In the genomic region with DNA sequence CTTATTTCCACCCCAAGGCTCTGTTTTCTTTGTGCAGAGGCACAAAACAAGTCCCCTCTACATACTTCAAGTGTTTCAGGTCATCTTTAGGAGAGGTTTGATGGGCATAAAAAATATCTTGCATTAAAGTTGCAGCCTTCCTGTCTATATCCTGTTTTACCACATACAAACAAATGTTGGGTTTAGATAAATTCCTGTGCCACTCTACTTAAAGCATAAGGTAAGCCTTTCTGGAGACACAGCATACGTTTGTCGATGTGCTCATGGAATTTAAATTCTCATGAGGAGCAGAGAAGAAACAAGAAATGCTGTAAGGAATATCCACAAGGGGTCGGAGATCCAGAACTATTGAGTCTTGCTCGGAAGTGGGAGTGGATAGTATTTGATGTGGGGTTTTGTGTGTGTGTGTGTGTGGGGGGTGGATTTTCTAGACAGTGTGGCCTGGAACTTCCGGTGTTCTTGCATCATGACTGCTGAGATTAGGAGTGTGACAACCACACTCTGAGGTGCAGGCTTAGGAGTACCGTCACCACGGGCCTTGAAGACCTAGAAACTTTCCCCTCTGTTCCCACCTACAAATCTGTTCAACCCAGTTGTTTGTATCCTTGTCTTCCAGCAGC, we compare ENCODE assay signal across 8 mouse cellular contexts. TPM values are rescaled to one million over a fixed set of nuclear protein-coding genes. Genes with fewer than 3 reads are reported as not detected.
DNase-seq lines count a peak whose midpoint lies in the region; ATAC-seq and TF ChIP-seq lines count a peak whose summit lies in the region.

No protein-coding gene starts in this region.

- no peaks in the 10 kb centered on the region for H3K27me3 ChIP-seq in lung, embryonic 16.5 days (ENCODE audit: control insufficient read depth, insufficient read depth, low read depth, low read length)
- no peaks in the 10 kb centered on the region for H3K27me3 ChIP-seq in forebrain, embryonic 13.5 days
- no peaks in the 10 kb centered on the region for H3K27me3 ChIP-seq in liver, embryonic 14.5 days (ENCODE audit: control insufficient read depth, insufficient read depth, low read length)
- H3K27me3 ChIP-seq in stomach, embryonic 15.5 days (replicated peaks), result no peaks in the 10 kb centered on the region

- H3K4me1 ChIP-seq in lung, embryonic 16.5 days (replicated peaks; ENCODE audit: control insufficient read depth, insufficient read depth, low read length), result peaks cover 12% of the 10 kb centered on the region
- peaks cover 24% of the 10 kb centered on the region for H3K4me1 ChIP-seq in forebrain, embryonic 13.5 days
- peaks cover 10 to 18% of the 10 kb centered on the region in 2 experiments for H3K4me1 ChIP-seq in liver, embryonic 14.5 days (replicated peaks; ENCODE audit: control insufficient read depth in 2 of 2, insufficient read depth in 2 of 2, low read length in 1 of 2)
- H3K4me1 ChIP-seq in stomach, embryonic 15.5 days, result peaks cover 10% of the 10 kb centered on the region; the same call in 1 of the 2 replicates

- H3K27ac ChIP-seq in lung, embryonic 16.5 days (ENCODE audit: low read length), result no peak overlapping the region
- no peak overlapping the region for H3K27ac ChIP-seq in forebrain, embryonic 13.5 days
- peak overlapping the region; percentile 54 for H3K27ac ChIP-seq in liver, embryonic 14.5 days
- no peak overlapping the region for H3K27ac ChIP-seq in stomach, embryonic 15.5 days

- peaks cover 2% of the 10 kb centered on the region for H3K36me3 ChIP-seq in lung, embryonic 16.5 days (ENCODE audit: control insufficient read depth, insufficient read depth, low read length)
- peaks cover 26% of the 10 kb centered on the region for H3K36me3 ChIP-seq in forebrain, embryonic 13.5 days (ENCODE audit: poor library complexity, severe bottlenecking)
- no peaks in the 10 kb centered on the region for H3K36me3 ChIP-seq in liver, embryonic 14.5 days (replicated peaks; ENCODE audit: control insufficient read depth, insufficient read depth, low read depth)
- H3K36me3 ChIP-seq in stomach, embryonic 15.5 days, result no peaks in the 10 kb centered on the region

- no peak for DNase-seq in lung, adult 18-20 months
- no peak for DNase-seq in liver, embryonic 14.5 days (ENCODE audit: low read depth in 3 of 3, low spot score in 3 of 3)
- DNase-seq in adrenal gland, adult 2 months, result no peak
- DNase-seq in yolk sac, embryonic 10.5 days (ENCODE audit: low spot score), result no peak

- peak overlapping the region; percentile 65 for H3K4me2 ChIP-seq in lung, embryonic 16.5 days (ENCODE audit: low read depth, low read length)
- peak overlapping the region; percentile 60 for H3K4me2 ChIP-seq in forebrain, embryonic 13.5 days
- H3K4me2 ChIP-seq in liver, embryonic 14.5 days (ENCODE audit: low read depth), result peak overlapping the region; percentile 80
- peak overlapping the region; percentile 64 for H3K4me2 ChIP-seq in stomach, embryonic 15.5 days

- no peaks in the 10 kb centered on the region for H3K9me3 ChIP-seq in lung, embryonic 16.5 days (ENCODE audit: control insufficient read depth, low read length)
- H3K9me3 ChIP-seq in forebrain, embryonic 13.5 days (replicated peaks), result no peaks in the 10 kb centered on the region
- no peaks in the 10 kb centered on the region for H3K9me3 ChIP-seq in liver, embryonic 14.5 days (ENCODE audit: control insufficient read depth, low read length)
- H3K9me3 ChIP-seq in stomach, embryonic 15.5 days, result no peaks in the 10 kb centered on the region

- TF ChIP-seq CTCF in liver, embryonic 14.5 days (IDR thresholded peaks at IDR 0.05; ENCODE audit: low read depth), result no peak

- WGBS in lung, embryonic 16.5 days, result 70% methylated on average over 7 of the region's 7 CpGs
- WGBS in forebrain, embryonic 13.5 days, result 91% methylated on average over 7 of the region's 7 CpGs
- 24% methylated on average over 7 of the region's 7 CpGs for WGBS in liver, embryonic 14.5 days (ENCODE audit: insufficient replicate concordance)
- 77% methylated on average over 7 of the region's 7 CpGs for WGBS in stomach, embryonic 15.5 days

- no peak for ATAC-seq in lung, embryonic 16.5 days (ENCODE audit: low read depth)
- no peak for ATAC-seq in forebrain, embryonic 13.5 days
- ATAC-seq in liver, embryonic 14.5 days (ENCODE audit: insufficient read depth), result no peak
- no peak for ATAC-seq in stomach, embryonic 15.5 days (ENCODE audit: insufficient read depth, low FRiP score, low read depth)
- ATAC-seq in frontal cortex, adult (ENCODE audit: low TSS enrichment), result no peak

- H3K9ac ChIP-seq in lung, embryonic 16.5 days (ENCODE audit: low read length), result no peak overlapping the region
- no peak overlapping the region for H3K9ac ChIP-seq in forebrain, embryonic 13.5 days
- peak overlapping the region; percentile 63; the same call in 1 of the 2 replicates for H3K9ac ChIP-seq in liver, embryonic 14.5 days (replicated peaks)
- H3K9ac ChIP-seq in stomach, embryonic 15.5 days, result no peak overlapping the region

- H3K4me3 ChIP-seq in lung, embryonic 16.5 days (ENCODE audit: low read length), result peak overlapping the region; percentile 46
- H3K4me3 ChIP-seq in forebrain, embryonic 13.5 days, result peak overlapping the region; percentile 34
- H3K4me3 ChIP-seq in liver, embryonic 14.5 days (ENCODE audit: insufficient read depth in 1 of 2, low read depth in 2 of 2, low read length in 2 of 2), result peak overlapping the region in 1 of 2 experiments; percentile 59; a peak in 2 of 4 replicates
- H3K4me3 ChIP-seq in stomach, embryonic 15.5 days (replicated peaks), result peak overlapping the region; percentile 37

- TF ChIP-seq EP300 in liver, embryonic 14.5 days (IDR thresholded peaks at IDR 0.05; ENCODE audit: low read depth), result no peak

RNA-seq across cellular contexts. Expression of a gene that starts 1.7 kb away (rescaled TPM):
- polyA plus RNA-seq in lung, embryonic 16.5 days (2015; fragmentation: Nextera tagmentation; extraction: Ambion mirVana), result 16.2 and 16.9 TPM in 2 replicates
- polyA plus RNA-seq in forebrain, embryonic 13.5 days (2015; fragmentation: Nextera tagmentation; extraction: Ambion mirVana), result 29.6 and 30.8 TPM in 2 replicates
- 2.9 and 3.9 TPM in 2 replicates for polyA plus RNA-seq in liver, embryonic 14.5 days (2012; rRNA removed)
- 4.8 and 5.2 TPM in 2 replicates for polyA plus RNA-seq in liver, embryonic 14.5 days (2014; fragmentation: Nextera tagmentation; extraction: Ambion mirVana)
- polyA plus RNA-seq in stomach, embryonic 15.5 days (2015; fragmentation: Nextera tagmentation; extraction: Ambion mirVana), result 11.6 and 11.7 TPM in 2 replicates
- total RNA-seq in adrenal gland, adult 2 months (2021), result 1 to 10 TPM; 7.1 to 9.0 TPM
- polyA plus RNA-seq in adrenal gland, adult 2 months (2012; rRNA removed), result 3.7 and 4.7 TPM in 2 replicates

RNA-seq across cellular contexts. Expression of a gene that starts 1.7 kb away (rescaled TPM):
- 69.9 and 79.0 TPM in 2 replicates for polyA plus RNA-seq in lung, embryonic 16.5 days (2015; fragmentation: Nextera tagmentation; extraction: Ambion mirVana)
- polyA plus RNA-seq in forebrain, embryonic 13.5 days (2015; fragmentation: Nextera tagmentation; extraction: Ambion mirVana), result 99.5 and 106 TPM in 2 replicates
- 22.4 and 33.1 TPM in 2 replicates for polyA plus RNA-seq in liver, embryonic 14.5 days (2012; rRNA removed)
- polyA plus RNA-seq in liver, embryonic 14.5 days (2014; fragmentation: Nextera tagmentation; extraction: Ambion mirVana), result 23.1 and 24.8 TPM in 2 replicates
- polyA plus RNA-seq in stomach, embryonic 15.5 days (2015; fragmentation: Nextera tagmentation; extraction: Ambion mirVana), result 59.1 and 62.7 TPM in 2 replicates
- 10 to 100 TPM; 33.4 to 37.0 TPM for total RNA-seq in adrenal gland, adult 2 months (2021)
- polyA plus RNA-seq in adrenal gland, adult 2 months (2012; rRNA removed), result 17.6 and 18.6 TPM in 2 replicates

RNA-seq across cellular contexts. Expression of a gene that starts 6.6 kb away (rescaled TPM):
- 4.0 and 5.4 TPM in 2 replicates for polyA plus RNA-seq in lung, embryonic 16.5 days (2015; fragmentation: Nextera tagmentation; extraction: Ambion mirVana)
- 1.1 and 1.2 TPM in 2 replicates for polyA plus RNA-seq in forebrain, embryonic 13.5 days (2015; fragmentation: Nextera tagmentation; extraction: Ambion mirVana)
- polyA plus RNA-seq in liver, embryonic 14.5 days (2012; rRNA removed), result 4.8 and 4.9 TPM in 2 replicates
- polyA plus RNA-seq in liver, embryonic 14.5 days (2014; fragmentation: Nextera tagmentation; extraction: Ambion mirVana), result 5.7 and 6.1 TPM in 2 replicates
- 5.1 and 6.7 TPM in 2 replicates for polyA plus RNA-seq in stomach, embryonic 15.5 days (2015; fragmentation: Nextera tagmentation; extraction: Ambion mirVana)
- total RNA-seq in adrenal gland, adult 2 months (2021), result 1 to 10 TPM; 2.0 to 2.2 TPM
- 3.7 and 4.9 TPM in 2 replicates for polyA plus RNA-seq in adrenal gland, adult 2 months (2012; rRNA removed)

RNA-seq across cellular contexts. Expression of a gene that starts 11.3 kb away (rescaled TPM):
- 2.7 and 4.4 TPM in 2 replicates for polyA plus RNA-seq in lung, embryonic 16.5 days (2015; fragmentation: Nextera tagmentation; extraction: Ambion mirVana)
- polyA plus RNA-seq in forebrain, embryonic 13.5 days (2015; fragmentation: Nextera tagmentation; extraction: Ambion mirVana), result 0.72 and 0.81 TPM in 2 replicates
- 0.11 and 0.32 TPM in 2 replicates for polyA plus RNA-seq in liver, embryonic 14.5 days (2012; rRNA removed)
- 0.15 and 0.23 TPM in 2 replicates for polyA plus RNA-seq in liver, embryonic 14.5 days (2014; fragmentation: Nextera tagmentation; extraction: Ambion mirVana)
- polyA plus RNA-seq in stomach, embryonic 15.5 days (2015; fragmentation: Nextera tagmentation; extraction: Ambion mirVana), result 1.6 and 1.7 TPM in 2 replicates
- under 1 TPM; 0.48 to 0.52 TPM for total RNA-seq in adrenal gland, adult 2 months (2021)
- 0.17 and 0.30 TPM in 2 replicates for polyA plus RNA-seq in adrenal gland, adult 2 months (2012; rRNA removed)

RNA-seq across cellular contexts. Expression of a gene that starts 24.7 kb away (rescaled TPM):
- polyA plus RNA-seq in lung, embryonic 16.5 days (2015; fragmentation: Nextera tagmentation; extraction: Ambion mirVana), result 3.2 and 4.1 TPM in 2 replicates
- 14.1 and 14.6 TPM in 2 replicates for polyA plus RNA-seq in forebrain, embryonic 13.5 days (2015; fragmentation: Nextera tagmentation; extraction: Ambion mirVana)
- polyA plus RNA-seq in liver, embryonic 14.5 days (2012; rRNA removed), result 0.69 and 1.6 TPM in 2 replicates
- 0.11 and 0.29 TPM in 2 replicates for polyA plus RNA-seq in liver, embryonic 14.5 days (2014; fragmentation: Nextera tagmentation; extraction: Ambion mirVana)
- polyA plus RNA-seq in stomach, embryonic 15.5 days (2015; fragmentation: Nextera tagmentation; extraction: Ambion mirVana), result 5.9 and 6.9 TPM in 2 replicates
- total RNA-seq in adrenal gland, adult 2 months (2021), result 1 to 10 TPM; 2.6 to 3.8 TPM
- polyA plus RNA-seq in adrenal gland, adult 2 months (2012; rRNA removed), result 8.6 and 12.4 TPM in 2 replicates
